Mouse (Mus musculus) ovary, adult 18-20 months (tissue): ENCODE results near the gene Timm13.

ENCODE experiments used
- DNase-seq: peaks from one replicate; pipeline ENCODE4 v3.0.0; 2022; ENCODE audit warnings: low spot score, mixed read lengths

Timm13 gene

GRCm38 (mm10) chr10:80904004-80904693 is 3.4 kb upstream of the Timm13 start:
- peak; percentile 21 for DNase-seq

- DNase-seq, result no peak
Observed at GRCm38 (mm10) chr10:80903282-80903681, 2.5 kb upstream of the Timm13 start.

- DNase-seq, result no peak
Observed at GRCm38 (mm10) chr10:80902273-80902940, 1.6 kb upstream of the Timm13 start.

- DNase-seq, result no peak
Observed at GRCm38 (mm10) chr10:80901409-80902272, 872 bp upstream of the Timm13 start.

- no peak for DNase-seq
Observed at GRCm38 (mm10) chr10:80899591-80900317, 1.0 kb downstream of the Timm13 start.

- DNase-seq, result no peak
Observed at GRCm38 (mm10) chr10:80899074-80899473, 1.7 kb downstream of the Timm13 start.

- no peak for DNase-seq
Observed at GRCm38 (mm10) chr10:80897861-80898510, 2.8 kb downstream of the Timm13 start.

GRCm38 (mm10) chr10:80896581-80897485 is 3.9 kb downstream of the Timm13 start:
- DNase-seq, result no peak

GRCm38 (mm10) chr10:80895697-80896096 is 5.1 kb downstream of the Timm13 start:
- DNase-seq, result no peak

- DNase-seq, result no peak
Observed at GRCm38 (mm10) chr10:80895100-80895499, 5.7 kb downstream of the Timm13 start.

GRCm38 (mm10) chr10:80887181-80887580 is 13.6 kb downstream of the Timm13 start:
- peak; percentile 84 for DNase-seq

- DNase-seq, result no peak
Observed at GRCm38 (mm10) chr10:80881301-80881700, 19.5 kb downstream of the Timm13 start.

GRCm38 (mm10) chr10:80880901-80881300 is 19.9 kb downstream of the Timm13 start:
- no peak for DNase-seq

- no peak for DNase-seq
Observed at GRCm38 (mm10) chr10:80880131-80880641, 20.6 kb downstream of the Timm13 start.

GRCm38 (mm10) chr10:80876594-80876993 is 24.2 kb downstream of the Timm13 start:
- DNase-seq, result no peak

- DNase-seq, result no peak
Observed at GRCm38 (mm10) chr10:80876028-80876427, 24.7 kb downstream of the Timm13 start.

- no peak for DNase-seq
Observed at GRCm38 (mm10) chr10:80874035-80874434, 26.7 kb downstream of the Timm13 start.

GRCm38 (mm10) chr10:80871581-80871980 is 29.2 kb downstream of the Timm13 start, which contains the start of gene Tmprss9:
Gene Tmprss9, plus strand, starts transcription at chr10:80871848.
- no peak for DNase-seq

- no peak for DNase-seq
Observed at GRCm38 (mm10) chr10:80870993-80871392, 29.8 kb downstream of the Timm13 start.

- no peak for DNase-seq
Observed at GRCm38 (mm10) chr10:80864446-80864845, 36.3 kb downstream of the Timm13 start.
